In genomic region chr8:114074122-114074521, GRCm38 (mm10) we compare ENCODE assay signal across 8 mouse cellular contexts. TPM values are rescaled to one million over a fixed set of nuclear protein-coding genes. Genes with fewer than 3 reads are reported as not detected.
A peak's percentile ranks its signal among the peaks of the same experiment; 100 is the strongest.
DNase-seq lines count a peak whose midpoint lies in the region; ATAC-seq and TF ChIP-seq lines count a peak whose summit lies in the region.

No protein-coding gene starts in this region.

- H3K4me3 ChIP-seq in C2C12 (ENCODE audit: insufficient read depth, poor library complexity, severe bottlenecking), result no peak overlapping the region

- no peak overlapping the region for H3ac ChIP-seq in C2C12 (ENCODE audit: control insufficient read depth, insufficient read length, low read depth)

- peak; percentile 20 for DNase-seq in kidney, adult 18-20 months
- DNase-seq in kidney, adult 11 months, result no peak
- peak; percentile 21 for DNase-seq in NIH3T3 (ENCODE audit: low read depth)
- DNase-seq in embryo, embryonic 10 days (ENCODE audit: low spot score), result peak; percentile 48
- no peak for DNase-seq in frontal cortex, postnatal 10 days (ENCODE audit: low spot score in 2 of 2)
- no peak for DNase-seq in urinary bladder, adult 2 months (ENCODE audit: low spot score)

- H3K27me3 ChIP-seq in C2C12 (ENCODE audit: control insufficient read depth, insufficient read depth, insufficient read length), result no peaks in the 10 kb centered on the region

- H3K79me2 ChIP-seq in C2C12 (ENCODE audit: control insufficient read depth, insufficient read depth), result no peaks in the 10 kb centered on the region

- peak; percentile 2 for TF ChIP-seq CTCF in C2C12 (IDR thresholded peaks at IDR 0.05; ENCODE audit: control insufficient read depth, insufficient read depth, insufficient read length)

- no peaks in the 10 kb centered on the region for H3K79me3 ChIP-seq in C2C12 (ENCODE audit: low read depth)

- H3K36me3 ChIP-seq in C2C12 (ENCODE audit: control insufficient read depth, insufficient read depth), result no peaks in the 10 kb centered on the region

- peak; percentile 80 for ATAC-seq in megakaryocyte-erythroid progenitor cell, adult 5-6 weeks (replicated peaks; ENCODE audit: low FRiP score, low TSS enrichment, poor library complexity, severe bottlenecking)

TF ChIP-seq in C2C12, 6 proteins besides CTCF, POLR2A, EP300 and RAD21:
- TF ChIP-seq USF1 (IDR thresholded peaks at IDR 0.05; ENCODE audit: low read depth), result no peak
- TF ChIP-seq MYOD1 (IDR thresholded peaks at IDR 0.05; ENCODE audit: control insufficient read depth, insufficient read length, low read depth), result no peak
- TF ChIP-seq MYOG (IDR thresholded peaks at IDR 0.05; ENCODE audit: control insufficient read depth, extremely low read depth, insufficient read length), result no peak
- no peak for TF ChIP-seq FOSL1 (IDR thresholded peaks at IDR 0.05; ENCODE audit: insufficient read depth, low read length, poor library complexity, severe bottlenecking)
- TF ChIP-seq CEBPB (IDR thresholded peaks at IDR 0.05; ENCODE audit: low read depth), result no peak
- no peak for TF ChIP-seq MAX (IDR thresholded peaks at IDR 0.05)
TF ChIP-seq in C2C12: peak in this region for 0.

RNA-seq across cellular contexts. Expression of gene Nudt7, which starts 59.2 kb away (rescaled TPM):
- not detected for polyA plus RNA-seq in C2C12 (2012; fragmentation: generic; extraction: Trizol)
- total RNA-seq in megakaryocyte-erythroid progenitor cell, adult 5-6 weeks (2014; fragmentation: Nextera tagmentation), result 23.5 and 24.3 TPM in 2 replicates
- 6.7 and 28.6 TPM in 2 replicates for total RNA-seq in megakaryocyte-erythroid progenitor cell, adult 5-6 weeks (2017)
- polyA plus RNA-seq in urinary bladder, adult 2 months (2012; rRNA removed), result 19.5 and 24.5 TPM in 2 replicates

Comparison
In these comparisons a context has a peak if more than half of its experiments do, and no peak if none do; other contexts are left out.
1. DNase-seq: peak in kidney, adult 18-20 months (single experiment), NIH3T3 (single experiment) and embryo, embryonic 10 days (single experiment); none in kidney, adult 11 months (single experiment), frontal cortex, postnatal 10 days (0 of 2) and urinary bladder, adult 2 months (single experiment).
2. RNA of gene Nudt7, which starts 59.2 kb away (polyA plus RNA-seq): 19.5 to 24.5 TPM in urinary bladder, adult 2 months; not detected in C2C12 (single experiment); every median in the first group is over 10 times any median in the second.